Mouse (Mus musculus) MN1 (cell line): ENCODE measurements at regions not wholly inside any gene's neighbourhood (a gene's known extent, or its start where the extent isn't known, plus 50 kb on each side); places are given as distances from the start of the nearest gene placed in this dataset.
A peak's percentile ranks its signal among the peaks of the same experiment; 100 is the strongest.

ENCODE experiments used
- DNase-seq: peaks from one replicate; pipeline ENCODE4 v3.0.0-alpha.2; 2016; ENCODE audit warnings: low spot score

- no peak for DNase-seq
Observed at GRCm38 (mm10) chr3:146337429-146337828, 67.0 kb upstream of the Ssx2ip start.

DNA sequence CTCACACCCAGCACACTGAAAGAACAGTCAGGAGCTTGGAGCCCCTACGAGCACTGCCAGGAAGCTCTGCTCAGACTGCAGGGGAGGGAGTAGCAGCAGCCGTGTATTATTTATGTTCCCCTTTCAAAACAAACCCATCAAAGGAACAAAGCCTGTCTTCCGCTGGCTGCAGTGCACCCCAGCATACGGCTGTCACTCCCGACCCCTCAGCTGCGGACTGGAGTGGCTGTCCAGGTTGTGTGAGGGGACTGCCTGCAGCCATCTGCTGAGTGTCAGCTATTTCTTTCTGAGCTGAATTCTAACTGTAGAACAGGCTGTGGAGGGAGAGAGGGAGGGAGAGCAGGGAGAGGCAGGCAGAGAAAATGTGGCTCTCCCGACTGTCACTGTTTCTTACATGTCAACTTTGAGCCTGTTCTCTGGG is 66.6 kb upstream of the Ssx2ip start:
- peak; percentile 18 for DNase-seq

GRCm38 (mm10) chr3:146338445-146338844 is 66.0 kb upstream of the Ssx2ip start:
- peak; percentile 18 for DNase-seq

GRCm38 (mm10) chr3:146340316-146341055 is 64.0 kb upstream of the Ssx2ip start:
- DNase-seq = no peak

GRCm38 (mm10) chr3:146341652-146342340 is 62.6 kb upstream of the Ssx2ip start:
- no peak for DNase-seq

DNA sequence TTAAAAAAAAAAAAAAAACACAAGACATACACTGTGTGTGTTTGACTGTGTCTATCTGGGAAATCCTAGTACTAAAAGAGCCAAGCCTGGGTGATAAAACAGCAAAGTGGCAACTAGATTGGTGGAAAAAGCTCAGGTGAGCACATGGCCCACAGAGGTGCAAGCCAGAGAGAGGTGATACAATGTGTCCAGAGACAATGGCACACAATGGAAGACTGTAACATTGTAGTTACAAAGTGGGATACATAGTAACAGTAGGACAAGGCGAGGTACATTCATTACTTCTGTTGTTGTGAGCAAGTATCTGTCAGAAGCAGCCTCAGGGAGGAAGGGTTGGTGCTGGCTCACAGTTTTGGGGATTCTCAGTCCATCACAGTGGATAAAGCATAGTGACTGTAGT is 61.7 kb upstream of the Ssx2ip start:
- DNase-seq = no peak

- DNase-seq = peak; percentile 35
Observed at GRCm38 (mm10) chr3:146343649-146344401, 60.6 kb upstream of the Ssx2ip start.

DNA sequence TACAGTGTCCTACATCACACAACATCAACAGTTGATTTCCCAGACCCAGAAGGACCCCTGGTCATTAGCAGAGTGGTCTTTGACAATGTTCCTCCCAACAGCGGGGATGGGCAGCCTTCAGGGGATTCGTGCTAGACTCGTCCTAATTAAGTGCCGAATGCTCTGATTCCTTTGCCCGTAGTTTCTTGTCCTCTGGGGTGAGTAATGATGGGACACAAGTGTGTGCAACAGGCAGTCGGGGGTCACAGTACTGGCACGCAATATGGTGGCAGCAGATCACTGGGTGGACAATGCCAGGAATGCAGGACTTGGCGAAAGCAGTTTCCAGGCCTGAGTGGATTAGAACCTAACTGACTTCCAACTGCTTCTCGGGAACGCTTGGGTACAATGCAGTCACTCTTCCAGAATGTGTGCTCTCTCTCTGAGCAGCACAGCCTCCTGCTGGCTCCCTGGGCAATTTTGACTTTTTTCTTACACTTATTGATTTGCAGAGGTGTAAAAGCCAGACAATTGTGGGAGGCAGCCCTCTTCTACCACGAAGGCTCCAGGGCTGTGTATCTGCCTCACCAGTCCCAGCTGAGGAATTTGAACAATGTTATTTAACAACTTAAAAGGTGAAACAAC is 59.9 kb upstream of the Ssx2ip start:
- no peak for DNase-seq

DNA sequence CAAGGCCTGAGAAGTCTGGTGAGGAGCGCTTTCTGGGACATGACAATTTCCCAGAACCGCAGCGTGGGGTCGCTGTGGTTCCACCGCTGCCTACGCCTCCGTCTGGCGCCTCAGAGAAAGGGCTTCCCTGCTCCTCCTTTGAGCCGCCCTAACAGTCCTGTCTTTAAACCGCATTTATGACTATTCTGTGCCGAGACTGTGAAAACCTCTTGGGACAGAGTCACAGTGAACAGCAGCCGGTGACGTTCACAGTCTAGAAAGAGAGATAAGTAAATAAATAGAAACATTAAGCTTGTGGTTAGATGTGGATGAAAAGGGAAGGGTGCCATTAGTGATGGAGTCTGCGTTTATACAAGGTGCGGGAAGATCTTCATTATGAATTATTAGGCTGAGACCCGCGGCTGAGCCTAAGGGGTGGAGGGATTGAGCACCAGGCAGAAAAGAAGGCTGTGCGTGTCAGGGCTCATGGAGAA is 59.1 kb upstream of the Ssx2ip start:
- peak; percentile 73 for DNase-seq

DNA sequence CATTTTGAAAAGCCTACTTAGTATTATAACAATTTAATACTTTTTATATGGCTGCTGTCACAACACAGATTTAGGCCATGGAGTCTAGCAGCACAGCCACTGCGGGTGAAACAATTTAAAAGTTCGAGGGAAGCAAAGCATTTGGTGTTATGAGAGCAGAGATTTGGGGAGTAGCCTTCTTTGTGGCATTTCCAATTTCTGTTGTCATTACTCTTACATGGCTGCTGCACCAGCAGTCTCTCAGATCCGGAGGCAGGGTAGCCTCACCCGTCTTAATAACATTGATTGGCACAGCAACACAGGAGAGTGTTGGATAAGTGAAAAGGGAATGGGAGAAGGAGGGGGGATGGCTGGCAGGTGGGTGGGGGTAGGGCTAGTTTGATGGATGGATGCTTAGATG is 58.5 kb upstream of the Ssx2ip start:
- DNase-seq = no peak

DNA sequence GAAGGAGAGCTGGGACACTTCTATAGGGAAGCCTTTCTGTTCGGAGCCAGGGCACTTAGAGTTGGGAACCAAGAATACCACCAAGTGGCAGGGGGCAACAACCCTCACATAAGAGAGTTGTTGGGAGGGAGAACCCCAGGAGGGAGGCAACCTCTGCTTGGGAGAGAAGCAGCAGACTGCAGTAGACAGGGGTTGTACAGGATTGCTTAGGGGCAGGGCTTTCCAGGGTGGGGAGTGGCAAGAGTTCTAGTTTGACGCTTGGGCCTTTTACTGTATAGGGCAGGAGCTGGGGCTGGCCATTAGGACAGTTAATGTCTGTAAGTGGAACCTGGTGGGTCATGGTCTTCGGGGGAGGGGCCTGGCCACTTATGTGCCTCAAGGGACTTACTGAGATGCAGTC is 57.1 kb upstream of the Ssx2ip start:
- no peak for DNase-seq

DNA sequence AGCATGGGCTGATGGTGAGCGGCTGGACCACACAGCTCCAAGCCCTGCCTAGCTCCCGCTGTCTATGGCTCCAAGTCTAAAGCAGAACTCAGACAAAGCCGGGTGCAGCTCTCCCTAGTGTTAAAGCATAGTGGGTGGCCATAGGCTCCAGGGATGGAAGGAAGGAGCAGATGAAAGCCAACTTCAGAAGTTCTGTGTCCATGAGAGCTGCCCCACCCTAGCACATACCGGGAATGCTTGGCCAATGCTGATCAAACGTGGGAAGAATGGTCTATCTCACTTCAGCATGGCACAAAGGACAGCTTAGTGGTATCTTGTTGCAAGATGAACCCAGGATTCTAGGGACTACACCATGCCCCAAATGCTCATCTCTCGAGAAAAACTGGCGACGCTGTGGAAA is 55.5 kb upstream of the Ssx2ip start:
- no peak for DNase-seq

DNA sequence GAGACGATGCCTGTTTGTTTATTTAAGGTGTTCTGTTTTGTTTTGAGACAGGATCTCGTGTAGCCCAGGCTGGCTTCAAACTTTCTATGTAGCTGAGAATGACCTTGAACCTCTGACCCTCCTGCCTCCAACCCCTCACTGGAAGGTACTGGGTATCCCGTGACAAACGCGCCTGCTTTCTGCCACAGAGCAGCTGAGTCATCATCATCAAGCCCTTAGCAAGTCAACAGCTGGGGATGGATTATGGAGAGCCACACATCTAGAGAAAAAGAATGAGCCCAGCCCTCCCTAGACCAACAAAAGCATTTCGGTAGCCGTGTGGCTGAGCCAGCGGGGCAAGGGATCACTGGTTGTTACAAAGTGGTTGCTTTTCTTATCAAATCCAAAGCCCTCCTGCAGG is 55.0 kb upstream of the Ssx2ip start:
- DNase-seq = no peak

GRCm38 (mm10) chr3:146350126-146350525 is 54.3 kb upstream of the Ssx2ip start:
- no peak for DNase-seq

GRCm38 (mm10) chr3:146351468-146351867 is 53.0 kb upstream of the Ssx2ip start:
- no peak for DNase-seq

DNA sequence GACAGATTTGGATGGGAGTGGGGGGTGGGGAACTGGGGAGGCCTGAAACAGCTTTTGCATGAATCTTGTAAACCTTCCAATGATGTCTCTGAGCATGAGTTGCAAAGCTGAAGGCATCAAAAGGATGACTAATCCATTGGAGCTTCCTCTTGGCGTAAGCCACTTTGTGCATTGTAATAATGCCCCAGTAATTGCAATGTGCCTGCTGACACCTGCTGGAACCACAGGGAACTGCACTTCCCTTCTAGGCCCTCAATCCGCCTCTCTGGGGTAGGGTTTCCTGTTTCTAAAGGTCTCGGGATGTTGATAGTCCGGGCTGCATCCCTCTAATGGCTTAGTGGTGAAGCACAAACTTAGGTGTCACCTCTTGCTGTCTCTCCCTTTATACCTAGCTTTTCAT is 52.3 kb upstream of the Ssx2ip start:
- peak; percentile 18 for DNase-seq

DNA sequence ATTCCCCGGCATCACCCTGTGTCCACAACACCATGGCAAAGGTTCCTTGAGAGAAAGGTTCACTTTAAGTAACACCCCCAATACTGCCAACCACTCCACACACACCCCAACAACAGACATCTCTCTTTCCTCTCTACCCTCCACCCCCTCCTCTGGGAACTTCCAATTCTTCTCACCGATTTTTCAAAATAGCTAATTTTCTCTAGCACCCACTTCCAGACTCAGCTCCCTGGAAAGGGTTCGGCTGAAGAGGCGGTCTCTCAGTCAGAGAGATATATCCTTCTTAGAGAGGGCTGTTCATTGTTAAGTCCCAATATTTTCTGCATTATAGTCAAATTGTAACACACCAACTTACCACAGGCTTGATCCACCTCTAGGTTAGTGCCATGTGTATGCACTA is 50.5 kb upstream of the Ssx2ip start:
- no peak for DNase-seq
